Mouse (Mus musculus): ENCODE measurements around the gene Helb. TPM values are rescaled to one million over a fixed set of nuclear protein-coding genes. Genes with fewer than 3 reads are reported as not detected.

Helb gene
- polyA plus RNA-seq (2012; rRNA removed; ENCODE audit: low replicate concordance) = 3.5 and 4.5 TPM in 2 replicates

DNA sequence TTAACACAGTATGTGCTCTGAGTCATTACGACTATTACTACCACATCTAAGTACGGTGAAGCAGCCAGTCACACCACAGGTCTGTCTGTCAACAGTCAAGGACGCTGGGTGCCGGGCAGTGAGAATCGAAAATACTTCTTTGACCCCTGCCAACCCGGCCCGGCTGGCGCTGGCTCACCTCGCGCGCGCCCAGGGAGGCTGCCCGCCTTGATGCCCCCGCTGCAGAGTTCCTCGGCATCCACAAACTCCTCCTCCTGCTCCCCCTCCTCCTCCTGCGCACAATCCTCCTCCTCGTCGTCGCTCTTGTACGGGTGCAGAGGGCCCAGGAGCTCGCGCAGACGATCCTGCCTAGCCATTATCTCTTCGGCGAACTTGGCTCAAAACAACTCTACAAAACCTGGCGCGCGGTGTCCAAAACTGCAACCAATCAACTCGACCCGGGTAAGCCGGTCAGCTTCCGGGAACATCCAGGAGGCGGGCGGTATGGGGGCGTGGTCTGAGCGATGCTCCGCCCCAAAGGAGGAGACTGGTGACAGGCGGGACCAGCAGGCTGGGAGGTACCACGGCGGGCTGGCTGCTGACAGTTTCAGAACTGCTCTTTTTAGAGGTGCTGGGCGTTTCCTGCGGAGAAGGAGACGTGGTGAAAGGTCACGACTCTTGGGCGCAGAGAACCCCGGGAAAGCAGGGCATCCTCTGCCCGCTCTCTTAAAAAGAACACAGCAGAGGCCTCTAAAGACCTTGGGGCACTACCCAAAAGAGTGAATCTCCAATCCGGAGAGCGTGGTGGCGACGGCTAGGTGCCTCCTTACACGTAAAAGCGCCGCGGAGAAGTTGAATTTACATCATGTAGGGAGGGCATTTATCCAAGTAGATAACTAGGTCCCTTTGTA is at the start of gene Helb:
Helb (minus strand) TSS at position 481 of the 890 bp plus-strand sequence.

Other genes with a start within 250 kb of the Helb start
- 375 and 415 TPM in 2 replicates for gene Tmbim4, start 88.6 kb upstream of the Helb start, polyA plus RNA-seq (2012; rRNA removed; ENCODE audit: low replicate concordance)
- 0.68 and 1.2 TPM in 2 replicates for gene Irak3, start 89.1 kb upstream of the Helb start, polyA plus RNA-seq (2012; rRNA removed; ENCODE audit: low replicate concordance)
- gene Llph, start 114.1 kb upstream of the Helb start, polyA plus RNA-seq (2012; rRNA removed; ENCODE audit: low replicate concordance) = 0.74 and 0.98 TPM in 2 replicates

All from duodenum, adult 2 months (tissue).